Mouse (Mus musculus): ENCODE data around the gene Vps37b. TPM values are rescaled to one million over a fixed set of nuclear protein-coding genes. Genes with fewer than 3 reads are reported as not detected.
"Not testable (repeated sequence)": the region's sequence is repeated elsewhere in the genome, so short reads cannot be mapped to it uniquely, and the experiment has no call there.

Gene Vps37b
- total RNA-seq (2021), result 10 to 100 TPM; 41.2 to 47.2 TPM

DNA sequence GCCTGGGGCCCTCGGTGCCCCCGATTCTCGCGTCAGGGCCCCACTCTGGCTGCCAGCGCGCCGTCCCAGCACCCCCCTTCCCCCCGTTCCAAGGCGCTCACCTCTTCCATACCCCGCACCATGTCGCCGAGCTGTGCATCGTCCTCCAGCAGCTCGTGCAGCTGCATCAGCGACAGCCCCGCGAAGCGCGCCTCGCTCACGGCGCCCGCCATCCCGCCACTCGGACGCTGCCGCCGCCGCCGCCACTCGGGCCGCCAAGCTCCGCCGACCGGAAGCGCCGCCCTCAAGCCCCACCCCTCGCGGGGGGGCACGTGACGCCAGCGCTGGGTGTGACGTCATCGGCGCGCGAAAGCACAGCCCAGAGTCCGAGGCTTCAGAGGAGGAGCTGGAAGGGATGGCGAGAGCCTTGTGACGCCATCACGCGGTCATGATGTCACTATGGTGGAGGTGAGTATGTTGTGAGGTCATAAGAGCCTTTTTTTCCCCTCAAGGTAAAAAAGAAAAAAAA lies at the start of gene Vps37b:
Gene Vps37b (minus strand): TSS at position 270 of the 508 bp plus-strand sequence.
- DNase-seq (ENCODE audit: extremely low spot score in 1 of 2, low spot score in 1 of 2), result peak; percentile 92

DNA sequence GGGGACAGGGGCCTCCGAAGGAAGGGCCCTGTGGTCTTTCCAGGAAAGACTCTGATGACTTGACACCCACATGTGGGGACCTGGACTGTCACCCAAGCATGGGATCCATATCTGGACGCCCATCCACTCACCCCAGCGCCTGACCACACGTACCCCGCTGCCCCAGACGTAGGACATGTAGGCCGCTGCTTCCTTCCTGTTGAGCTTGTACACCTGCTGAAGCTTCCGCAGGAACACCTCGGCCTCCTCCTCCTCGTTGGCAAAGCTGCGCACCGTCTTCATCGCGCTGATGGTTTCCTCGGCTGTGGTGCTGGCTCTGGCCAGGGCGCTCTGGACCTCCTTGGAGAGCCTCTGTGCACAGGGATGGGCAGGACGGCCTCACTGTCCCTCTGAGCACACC lies 47.8 kb upstream of the Vps37b start:
- no peak for DNase-seq (ENCODE audit: extremely low spot score in 1 of 2, low spot score in 1 of 2)

DNA sequence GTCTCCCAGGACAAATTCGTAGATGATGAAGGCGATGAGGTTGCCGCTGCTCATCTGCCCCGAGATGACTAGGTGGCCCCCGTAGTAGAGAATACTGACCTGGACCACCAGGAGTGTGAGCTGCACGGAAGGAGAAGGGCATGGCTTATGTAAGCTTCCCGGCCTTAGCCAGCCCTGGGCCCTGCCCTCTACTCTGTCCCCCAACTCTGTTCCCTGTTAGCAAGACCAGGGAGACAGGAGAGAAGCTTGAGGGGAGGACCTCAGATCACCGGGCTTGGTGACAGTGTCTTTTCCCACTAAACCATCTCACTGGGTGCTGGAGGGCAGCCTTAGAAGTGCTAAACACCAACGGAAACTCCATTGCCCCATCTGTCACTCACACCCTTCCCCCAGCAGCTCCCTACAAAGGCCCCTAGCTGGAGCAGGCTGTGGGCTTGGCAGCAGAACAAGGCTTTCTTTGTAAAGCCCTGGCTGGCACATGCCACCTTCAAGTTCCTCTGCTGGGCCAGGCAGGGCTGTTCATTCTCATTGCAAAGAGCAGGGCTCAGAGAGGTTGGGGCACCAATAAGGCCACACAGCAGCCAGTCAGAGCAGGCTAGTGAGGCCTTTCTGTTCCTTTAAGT lies 46.8 kb upstream of the Vps37b start:
- peak; percentile 37 to 47 for DNase-seq (ENCODE audit: extremely low spot score in 1 of 2, low spot score in 1 of 2)

DNA sequence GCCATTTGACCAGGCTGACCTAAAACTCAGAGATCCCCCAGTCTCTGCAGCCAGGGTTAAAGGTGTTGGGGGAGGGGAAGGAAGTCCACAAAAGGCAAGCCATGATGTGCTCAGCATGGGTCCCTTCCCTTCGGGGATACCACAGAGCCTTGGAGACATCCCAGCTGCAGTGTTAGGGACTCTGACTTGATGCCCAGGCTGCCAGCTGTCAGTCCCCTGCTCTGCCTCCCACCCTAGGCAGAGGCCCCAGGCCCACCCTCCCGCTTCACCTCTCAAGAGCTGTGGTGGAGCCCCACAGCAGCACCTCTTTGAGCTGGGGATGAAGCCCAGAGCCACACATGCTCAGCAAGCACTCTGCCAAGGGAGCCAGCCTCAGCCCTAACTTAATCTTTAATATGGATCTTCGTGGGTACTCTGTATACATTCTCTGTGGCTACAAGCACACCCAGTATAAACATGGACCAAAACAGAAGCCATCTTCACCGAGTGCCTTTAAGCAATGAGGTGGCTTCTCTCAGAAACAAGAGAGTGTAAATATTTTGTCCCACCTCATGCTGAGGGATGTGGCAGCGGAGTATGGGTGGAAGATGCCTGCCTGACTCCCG lies 45.9 kb upstream of the Vps37b start:
- no peak for DNase-seq (ENCODE audit: extremely low spot score in 1 of 2, low spot score in 1 of 2)

DNA sequence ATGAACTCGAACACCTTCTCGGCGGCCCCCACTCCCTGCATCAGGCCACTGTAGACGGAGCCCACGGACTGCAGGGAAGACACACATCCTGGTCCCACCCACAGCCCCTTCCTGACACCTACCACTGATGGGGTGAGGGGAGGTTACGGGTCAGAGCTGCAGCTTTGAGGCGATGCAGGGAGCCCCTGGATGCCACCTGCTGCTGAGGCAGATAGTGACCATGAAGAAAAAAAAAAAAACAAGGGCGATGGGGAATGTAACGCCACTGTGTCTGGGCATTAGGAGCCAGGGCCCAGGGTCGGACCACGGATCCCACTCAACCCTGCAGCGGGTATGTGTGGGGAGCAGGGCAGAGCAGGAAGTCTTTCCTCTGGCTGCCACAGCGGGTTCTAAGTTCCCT lies 45.2 kb upstream of the Vps37b start:
- no peak for DNase-seq (ENCODE audit: extremely low spot score in 1 of 2, low spot score in 1 of 2)

DNA sequence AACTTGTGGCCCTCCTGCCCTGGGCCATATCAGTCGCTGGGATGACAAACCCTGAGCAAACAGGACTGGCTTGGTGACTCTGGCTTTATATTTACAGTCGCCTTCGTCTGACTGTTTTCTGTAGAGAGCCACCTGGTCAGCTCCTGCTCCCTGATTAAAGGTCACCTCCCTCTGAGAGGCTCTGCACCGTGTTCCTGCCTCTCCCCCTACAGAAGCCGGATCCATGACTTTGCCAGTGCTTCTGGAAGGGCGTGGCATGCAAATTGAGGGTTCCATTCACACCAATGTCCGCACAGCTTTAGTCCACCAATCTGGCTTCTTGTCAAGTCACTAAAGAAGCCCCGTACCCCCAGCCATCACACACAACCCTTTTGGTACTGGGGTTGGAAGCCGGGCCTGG lies 44.5 kb upstream of the Vps37b start:
- no peak for DNase-seq (ENCODE audit: extremely low spot score in 1 of 2, low spot score in 1 of 2)

DNA sequence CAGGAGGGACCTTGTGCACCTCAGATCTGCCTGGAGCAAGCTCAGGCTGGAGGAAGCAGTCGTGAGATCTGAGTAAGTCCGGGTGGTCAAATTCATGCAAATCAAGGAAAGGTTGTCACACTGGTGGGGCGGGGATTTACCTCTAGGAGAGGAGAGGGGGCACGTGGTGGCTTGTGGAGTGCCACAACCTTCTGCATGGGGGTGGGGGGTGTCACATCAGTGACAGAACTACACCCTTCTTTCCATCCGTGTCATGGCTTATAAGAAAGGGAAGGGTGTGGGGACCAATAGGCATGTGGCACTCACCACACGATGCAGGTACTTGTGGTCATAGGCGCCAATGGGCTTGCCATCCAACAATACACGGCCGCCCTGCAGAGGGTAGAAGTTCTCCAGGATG lies 43.6 kb upstream of the Vps37b start:
- no peak for DNase-seq (ENCODE audit: extremely low spot score in 1 of 2, low spot score in 1 of 2)

DNA sequence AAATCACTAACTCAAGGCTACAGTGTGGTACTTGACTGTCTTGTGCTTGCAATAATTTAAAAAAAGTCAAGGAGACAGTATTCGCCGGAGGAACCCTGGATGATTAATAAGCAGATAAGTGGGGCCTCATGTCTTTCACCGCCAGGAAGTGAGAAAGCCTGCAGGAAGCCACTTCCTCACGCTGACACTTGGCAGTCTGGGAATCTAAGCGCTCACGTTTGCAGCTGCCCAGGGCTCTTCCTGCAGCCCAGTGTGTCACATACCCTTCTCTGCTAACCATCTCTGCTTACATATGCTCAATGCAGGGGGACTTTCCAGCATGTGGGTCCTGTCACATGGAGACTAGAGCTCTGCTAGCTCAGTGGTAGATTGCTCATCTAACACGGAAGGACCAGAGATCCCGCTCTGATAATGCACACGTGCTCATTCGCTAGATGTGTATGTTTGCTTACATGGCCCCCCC lies 42.8 kb upstream of the Vps37b start:
- DNase-seq (ENCODE audit: extremely low spot score in 1 of 2, low spot score in 1 of 2), result no peak

DNA sequence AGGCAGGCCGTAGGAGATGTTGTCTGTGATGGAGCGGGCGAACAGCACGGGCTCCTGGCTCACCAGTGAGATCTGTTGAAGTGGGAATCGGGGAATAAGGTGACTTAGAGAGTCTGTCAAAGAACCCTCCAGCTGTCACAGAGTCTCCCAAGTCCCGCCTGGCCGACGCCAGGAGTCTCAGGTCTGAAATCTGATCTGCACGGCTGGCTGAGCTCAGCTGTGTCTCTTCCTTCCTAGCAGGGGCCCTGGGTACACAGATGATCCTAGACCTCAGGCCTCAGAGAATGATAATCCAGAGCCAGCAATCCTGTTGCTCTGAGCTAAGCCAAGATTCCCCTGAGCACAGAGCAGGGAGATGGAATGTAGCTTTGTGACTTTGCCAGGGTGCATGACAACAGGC lies 41.6 kb upstream of the Vps37b start:
- no peak for DNase-seq (ENCODE audit: extremely low spot score in 1 of 2, low spot score in 1 of 2)

DNA sequence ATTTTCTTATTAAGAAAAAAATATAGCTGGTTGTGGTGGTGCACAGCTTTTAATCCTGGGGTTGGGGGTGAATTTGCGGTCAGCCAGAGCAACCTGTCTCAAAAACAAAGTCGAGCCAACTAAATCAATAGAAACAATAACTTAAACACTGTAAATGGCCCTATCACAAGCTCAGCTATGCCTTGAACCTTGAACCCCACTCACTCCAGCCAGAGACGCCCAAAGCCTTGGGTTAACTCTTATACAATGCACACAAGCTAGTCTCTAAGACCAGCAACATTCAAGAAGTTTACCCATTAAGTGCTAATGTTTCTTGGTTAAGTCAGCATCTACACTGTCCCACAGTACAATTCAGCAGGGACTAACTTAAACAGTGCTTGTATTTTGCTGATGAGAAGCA lies 37.6 kb upstream of the Vps37b start:
- DNase-seq (ENCODE audit: extremely low spot score in 1 of 2, low spot score in 1 of 2), result no peak

DNA sequence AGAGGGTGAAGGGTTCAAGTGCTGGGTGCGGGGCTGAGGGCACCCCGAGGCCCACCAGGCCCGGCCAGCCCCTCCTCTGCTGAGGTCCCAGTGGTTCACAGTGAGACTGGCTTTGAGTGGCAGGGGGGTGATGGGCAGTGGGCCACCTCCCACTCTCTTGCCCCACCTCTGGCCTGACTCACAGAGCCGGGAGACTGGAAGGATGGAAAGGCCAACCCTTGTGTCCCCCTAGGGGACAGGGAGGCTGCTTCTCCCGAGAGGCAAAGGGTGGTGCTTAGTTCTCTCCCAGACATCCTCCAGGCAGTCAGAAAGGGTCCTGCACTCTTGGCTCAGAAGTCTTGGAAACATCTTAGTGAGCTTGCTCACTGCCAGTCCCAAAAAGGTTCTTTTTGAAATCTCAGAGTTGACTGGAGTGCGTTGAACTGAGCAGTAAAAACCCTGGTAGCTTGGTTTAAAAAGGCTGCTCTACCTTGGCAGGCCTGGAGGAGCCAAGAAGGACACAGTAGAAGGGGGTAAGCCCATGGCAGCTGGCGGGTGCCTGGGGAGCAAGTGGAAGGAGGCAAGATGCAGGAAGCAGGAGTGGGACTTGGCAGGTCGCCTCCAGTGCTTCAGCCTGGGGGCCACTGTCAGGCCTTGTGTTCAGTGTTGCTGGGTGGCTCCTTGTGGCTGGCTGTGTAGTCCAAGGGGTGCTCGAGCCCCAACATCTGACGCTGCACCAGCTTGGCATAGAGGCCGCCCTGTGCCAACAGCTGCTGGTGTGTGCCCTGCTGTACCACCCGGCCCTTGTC lies 30.2 kb upstream of the Vps37b start:
- no peak for DNase-seq (ENCODE audit: extremely low spot score in 1 of 2, low spot score in 1 of 2)

DNA sequence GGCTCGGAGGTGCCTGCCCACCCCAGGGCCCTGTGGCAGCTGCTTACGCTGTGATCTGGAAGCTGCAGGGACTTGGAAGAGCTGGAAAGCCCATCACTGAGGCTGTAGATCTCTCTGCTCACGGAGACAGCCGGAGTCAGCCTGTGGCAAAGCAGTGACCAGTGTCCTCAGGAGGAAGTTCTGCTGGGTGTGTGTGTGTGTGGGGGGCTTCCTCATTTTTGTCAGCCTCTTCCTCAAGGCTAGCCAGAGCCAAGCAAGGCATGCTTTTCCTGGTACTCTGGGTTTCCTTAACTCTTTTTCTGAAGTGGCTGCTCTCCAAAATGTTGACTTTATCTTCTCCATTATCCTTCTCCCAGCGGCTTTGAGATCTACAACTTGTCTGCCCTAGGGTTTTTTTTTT lies 27.6 kb upstream of the Vps37b start:
- DNase-seq (ENCODE audit: extremely low spot score in 1 of 2, low spot score in 1 of 2), result no peak

DNA sequence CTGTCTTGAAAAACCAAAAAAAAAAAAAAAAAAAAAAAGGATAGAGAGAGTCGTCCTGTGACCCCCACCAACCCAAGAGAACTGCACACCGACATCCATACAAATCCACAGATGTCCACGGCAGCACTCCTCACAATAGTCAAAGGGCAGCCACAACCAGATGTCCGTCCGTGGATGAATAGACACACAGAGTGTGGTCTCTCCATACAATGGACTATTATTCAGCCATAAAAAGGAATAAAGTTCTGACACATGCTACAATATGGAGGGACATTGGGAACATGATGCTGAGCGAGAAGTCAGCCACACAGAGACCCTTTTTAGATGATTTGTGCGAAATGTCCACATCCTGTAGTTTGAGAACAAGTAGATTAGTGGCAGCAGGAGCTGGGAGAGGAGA lies 26.7 kb upstream of the Vps37b start:
- no peak for DNase-seq (ENCODE audit: extremely low spot score in 1 of 2, low spot score in 1 of 2)

DNA sequence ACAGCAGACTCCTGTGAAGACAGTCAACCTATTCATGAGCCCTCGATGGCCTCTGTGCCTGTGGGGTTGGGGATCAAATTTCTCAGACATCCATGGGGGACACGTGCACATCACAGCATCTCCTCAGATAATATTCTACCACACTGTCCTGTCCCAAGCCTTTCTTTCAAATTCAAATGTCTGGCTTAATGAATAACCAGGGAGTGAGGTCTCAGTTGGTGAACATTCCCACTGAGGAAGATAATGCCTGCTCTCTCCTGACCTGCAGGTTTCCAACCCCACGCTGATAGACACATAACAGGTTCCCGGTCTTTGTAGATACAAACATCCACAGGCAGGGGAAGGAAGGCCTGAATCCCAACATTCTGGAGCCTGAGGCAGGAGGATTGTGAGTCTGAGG lies 24.9 kb upstream of the Vps37b start:
- no peak for DNase-seq (ENCODE audit: extremely low spot score in 1 of 2, low spot score in 1 of 2)

DNA sequence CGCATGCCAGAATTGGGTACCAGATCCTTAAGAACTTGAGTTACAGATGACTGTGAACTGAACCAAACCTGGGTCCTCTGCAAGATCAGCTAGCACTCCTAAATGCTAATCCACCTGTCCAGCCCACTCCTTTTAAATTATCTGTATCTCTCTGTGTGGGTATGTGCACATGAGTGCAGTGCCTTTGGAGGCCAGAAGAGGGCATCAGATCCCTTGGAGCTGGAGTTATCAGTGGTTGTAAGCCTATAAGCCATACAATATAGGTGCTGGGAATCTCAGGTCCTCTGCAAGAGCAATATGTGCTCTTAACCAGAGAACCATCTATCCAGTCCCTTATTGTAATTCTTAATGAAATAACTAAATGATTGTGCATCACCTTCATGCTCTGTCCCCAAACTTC lies 24.1 kb upstream of the Vps37b start:
- no peak for DNase-seq (ENCODE audit: extremely low spot score in 1 of 2, low spot score in 1 of 2)

DNA sequence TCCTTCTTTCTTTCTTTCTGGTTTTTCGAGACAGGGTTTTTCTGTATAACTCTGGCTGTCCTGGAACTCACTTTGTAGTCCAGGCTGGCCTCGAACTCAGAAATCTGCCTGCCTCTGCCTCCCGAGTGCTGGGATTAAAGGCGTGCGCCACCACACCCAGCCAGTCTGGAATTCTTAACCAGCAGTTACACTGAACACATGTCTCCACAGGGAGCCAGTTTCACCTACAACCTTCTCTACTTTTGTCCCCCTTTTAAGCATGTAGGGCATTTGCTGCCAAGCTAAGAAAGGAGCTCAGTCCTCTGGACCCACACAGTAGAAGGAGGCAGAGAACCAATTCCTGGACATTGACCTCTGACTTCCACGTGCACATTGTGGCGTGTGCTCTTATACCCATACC lies 20.6 kb upstream of the Vps37b start:
- DNase-seq (ENCODE audit: extremely low spot score in 1 of 2, low spot score in 1 of 2), result not testable (repeated sequence)

DNA sequence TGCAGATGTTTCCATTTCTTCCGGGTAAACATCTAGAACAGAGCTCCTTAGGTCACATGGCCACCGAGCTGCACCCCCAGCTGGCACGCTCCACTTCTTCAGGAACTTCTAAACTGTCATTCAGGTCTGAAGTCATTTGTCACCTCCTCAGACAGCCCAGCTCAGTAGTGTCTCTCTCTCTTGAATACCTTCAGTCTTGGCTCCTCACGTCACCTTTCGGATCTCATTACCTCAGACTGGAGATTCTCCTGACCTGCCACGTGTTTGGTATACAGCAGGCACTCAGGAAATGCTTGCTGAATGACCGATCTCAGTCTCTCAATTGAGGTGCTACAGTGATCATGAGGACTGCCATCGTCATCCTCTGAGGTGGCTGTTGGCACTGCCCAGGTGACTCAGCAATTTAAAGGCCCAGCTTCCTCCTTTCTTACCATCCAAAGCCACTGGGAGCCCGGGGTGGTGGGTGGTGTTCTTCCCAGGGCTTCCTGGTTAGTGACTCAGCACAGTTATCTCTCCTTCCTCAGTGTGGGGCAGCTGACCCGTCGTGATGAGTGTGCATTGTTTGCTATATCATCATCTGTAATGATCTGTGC lies 19.9 kb upstream of the Vps37b start:
- DNase-seq (ENCODE audit: extremely low spot score in 1 of 2, low spot score in 1 of 2), result no peak

DNA sequence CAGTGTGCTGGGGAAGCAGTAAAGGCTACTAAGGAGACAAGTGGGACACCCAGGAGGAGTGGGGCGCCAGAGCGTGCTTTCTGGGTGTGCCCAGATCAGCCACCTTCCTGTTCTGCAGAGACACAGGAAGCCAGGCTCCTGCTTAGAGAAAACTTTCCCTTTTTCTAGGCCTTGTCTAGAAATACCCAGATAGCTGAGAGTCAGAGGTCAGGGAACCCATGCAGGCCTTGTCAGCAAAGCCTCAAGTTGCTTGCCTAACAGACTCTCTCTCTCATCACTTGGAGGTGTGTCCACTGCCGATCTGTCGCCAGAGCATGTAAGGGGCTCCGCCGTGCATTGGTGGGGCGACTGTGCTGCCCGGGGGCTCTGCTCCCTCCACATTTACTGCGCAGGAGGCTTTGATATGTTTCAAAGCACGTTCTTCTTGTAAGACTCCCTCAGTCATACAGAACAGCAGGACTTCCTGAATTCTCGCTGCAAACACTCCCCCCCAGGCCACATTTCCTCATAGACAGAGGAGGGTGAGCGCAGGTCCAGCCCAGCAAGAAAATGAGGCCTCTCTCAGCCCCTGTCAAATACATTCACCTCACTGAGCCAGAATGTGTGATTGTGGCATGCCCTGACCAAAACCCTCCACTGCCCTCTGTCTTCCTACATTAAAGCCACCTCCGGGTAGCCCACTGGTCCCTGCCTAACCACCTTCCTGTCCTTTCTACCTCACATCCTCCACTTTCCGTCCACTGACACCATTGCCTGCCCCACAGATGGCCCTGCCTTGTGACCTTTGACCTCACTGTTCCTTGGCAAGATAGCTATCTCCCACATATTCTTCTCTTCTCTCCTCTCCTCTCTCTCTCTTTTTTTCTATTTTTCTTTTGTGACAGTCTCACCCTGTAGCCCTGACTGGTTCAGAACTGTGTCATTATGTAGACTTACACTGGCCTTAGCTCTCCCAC lies 18.3 kb upstream of the Vps37b start:
- no peak for DNase-seq (ENCODE audit: extremely low spot score in 1 of 2, low spot score in 1 of 2)

DNA sequence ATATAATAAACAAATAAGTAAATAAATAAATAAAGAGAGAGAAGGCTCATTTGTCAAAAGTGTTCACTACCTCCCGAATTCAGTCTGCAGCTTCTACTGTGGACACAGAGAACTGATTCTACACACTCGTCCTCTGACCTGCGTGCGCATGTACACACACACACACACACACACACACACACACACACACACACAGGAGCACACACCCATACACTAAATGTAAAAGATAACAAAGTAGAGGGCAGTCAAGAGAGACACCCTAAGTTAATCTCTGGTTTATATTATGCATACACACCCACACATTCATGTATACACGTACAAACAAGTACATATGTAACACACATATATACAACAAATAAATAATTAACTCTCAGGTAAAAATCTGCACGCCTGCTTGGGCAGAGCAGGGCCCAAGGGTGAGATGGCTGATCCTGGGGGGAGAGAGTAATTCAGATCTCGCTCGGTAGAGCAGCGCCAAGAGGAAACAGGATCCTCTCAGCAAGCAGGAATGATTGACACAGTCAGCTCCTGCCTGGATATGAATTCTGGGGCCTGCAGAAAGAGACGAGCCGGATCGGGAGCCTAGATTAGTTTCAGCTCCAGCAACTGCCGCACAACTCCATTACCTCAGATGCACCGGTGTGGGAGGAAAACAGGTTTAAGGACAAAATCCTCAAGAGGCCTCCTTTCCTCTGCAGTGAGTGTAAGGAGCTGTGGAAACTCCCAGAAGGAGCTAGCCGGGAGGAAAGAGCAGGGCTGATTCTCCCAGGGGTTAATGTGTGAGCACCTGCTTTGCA lies 17.4 kb upstream of the Vps37b start:
- no peak for DNase-seq (ENCODE audit: extremely low spot score in 1 of 2, low spot score in 1 of 2)
